Mouse (Mus musculus): ENCODE results near the gene Slc38a9. TPM values are rescaled to one million over a fixed set of nuclear protein-coding genes. Genes with fewer than 3 reads are reported as not detected.

Gene Slc38a9
- polyA plus RNA-seq, 1 experiment from 2014 or later: 21.0 TPM

DNA sequence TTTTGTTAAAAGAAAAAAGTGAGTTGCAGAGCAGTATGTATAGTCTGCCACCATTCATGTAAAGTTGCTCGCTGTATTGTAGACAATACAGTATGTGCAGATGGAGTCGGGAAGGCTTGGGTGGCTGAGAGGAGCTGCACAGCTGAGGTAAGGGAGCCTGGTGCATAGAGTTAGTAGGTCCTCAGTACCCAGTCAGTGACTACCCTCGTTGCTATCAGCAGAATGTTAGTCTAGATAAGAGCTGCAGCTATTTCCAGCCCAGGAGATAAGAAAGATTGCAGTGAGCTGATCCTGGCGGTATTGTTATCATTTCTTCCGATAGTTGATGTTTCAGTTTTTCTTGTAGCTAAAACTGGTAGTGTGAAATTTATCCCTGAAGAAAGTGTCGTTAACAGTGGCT is 12.2 kb downstream of the Slc38a9 start:
- H3K4me2 ChIP-seq (replicated peaks): no peak overlapping the region
- no peak overlapping the region for H3K4me3 ChIP-seq (replicated peaks; ENCODE audit: low read length)
- 87% methylated on average over 6 of the region's 6 CpGs for WGBS
- H3K9ac ChIP-seq: no peak overlapping the region
- peaks cover 40% of the 10 kb centered on the region for H3K36me3 ChIP-seq (replicated peaks; ENCODE audit: control insufficient read depth, insufficient read depth)
- ATAC-seq (ENCODE audit: low FRiP score): no peak
- no peaks in the 10 kb centered on the region for H3K4me1 ChIP-seq (replicated peaks; ENCODE audit: control insufficient read depth, insufficient read depth, low read length)
- no peaks in the 10 kb centered on the region for H3K27me3 ChIP-seq (ENCODE audit: control insufficient read depth, insufficient read depth, low read length)
- no peaks in the 10 kb centered on the region for H3K9me3 ChIP-seq (ENCODE audit: control insufficient read depth, low read length)
- no peak for DNase-seq (ENCODE audit: low spot score)
- H3K27ac ChIP-seq: no peak overlapping the region

DNA sequence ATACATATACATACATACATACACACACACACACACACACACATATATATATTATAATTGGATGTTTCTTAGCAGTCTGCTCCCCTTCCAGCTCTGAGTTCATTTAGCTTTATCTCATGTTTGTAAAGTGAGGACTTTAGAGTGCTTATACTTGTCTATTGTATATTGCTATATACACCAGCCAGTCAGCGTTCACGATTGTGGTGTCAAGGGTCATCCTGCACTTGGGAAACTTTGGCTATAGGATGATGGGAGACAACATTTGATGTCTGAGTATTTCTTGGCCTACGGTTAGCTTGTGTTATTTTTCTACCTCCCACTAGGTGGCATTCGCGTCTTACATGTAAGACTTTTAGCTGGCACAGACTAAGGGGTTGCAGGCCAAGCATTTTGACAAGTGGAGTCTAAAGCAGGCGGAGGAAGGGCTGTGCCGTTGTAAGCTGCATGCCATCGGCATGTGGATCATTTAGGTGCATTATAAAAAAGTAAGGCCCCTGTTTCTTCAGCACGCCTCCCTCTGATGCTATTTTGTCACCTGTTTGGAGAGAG is 13.4 kb downstream of the Slc38a9 start:
- H3K27me3 ChIP-seq (ENCODE audit: control insufficient read depth, insufficient read depth, low read length): no peaks in the 10 kb centered on the region

DNA sequence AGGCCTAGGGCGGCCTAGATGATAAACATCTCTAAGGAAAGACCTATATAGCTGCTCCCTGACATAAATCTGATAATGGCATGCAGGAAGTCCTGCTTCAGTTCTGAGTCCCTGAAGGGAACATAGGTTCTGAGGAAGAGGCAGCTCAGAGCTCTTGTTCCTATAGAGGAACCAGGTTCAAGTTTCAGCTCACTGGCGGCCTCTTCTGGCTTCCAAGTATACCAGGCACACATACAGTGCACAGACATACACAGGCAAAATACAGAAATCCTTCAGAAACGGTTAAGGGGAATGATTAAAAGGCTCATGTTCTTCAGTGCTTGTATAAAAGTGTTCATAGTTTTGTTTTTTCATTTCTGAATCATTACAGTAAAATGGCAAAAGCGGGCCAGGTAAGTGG is 17.6 kb downstream of the Slc38a9 start:
- WGBS: 94% methylated on average over 4 of the region's 4 CpGs
- Histone ChIP-seq H3K27me3 (ENCODE audit: control insufficient read depth, insufficient read depth, low read length) (no peaks in the 10 kb centered on the region), H3K9ac (no peak overlapping the region), H3K9me3 (ENCODE audit: control insufficient read depth, low read length) (no peaks in the 10 kb centered on the region), H3K27ac (no peak overlapping the region), H3K4me1 (replicated peaks; ENCODE audit: control insufficient read depth, insufficient read depth, low read length) (no peaks in the 10 kb centered on the region), H3K36me3 (replicated peaks; ENCODE audit: control insufficient read depth, insufficient read depth) (peaks cover 10% of the 10 kb centered on the region; the same call in 1 of the 2 replicates), H3K4me2 (replicated peaks) (no peak overlapping the region), H3K4me3 (replicated peaks; ENCODE audit: low read length) (no peak overlapping the region)
- ATAC-seq (ENCODE audit: low FRiP score) (no peak), DNase-seq (ENCODE audit: low spot score) (no peak)

More for the DNA sequence above, 13.4 kb downstream of the Slc38a9 start:
- WGBS: 15% methylated on average over 9 of the region's 9 CpGs
- ATAC-seq (ENCODE audit: low FRiP score): peak; percentile 76; the same call in 1 of the 2 replicates
- Histone ChIP-seq H3K27ac (no peak overlapping the region), H3K4me3 (replicated peaks; ENCODE audit: low read length) (no peak overlapping the region), H3K9me3 (ENCODE audit: control insufficient read depth, low read length) (no peaks in the 10 kb centered on the region), H3K9ac (no peak overlapping the region), H3K4me1 (replicated peaks; ENCODE audit: control insufficient read depth, insufficient read depth, low read length) (no peaks in the 10 kb centered on the region), H3K4me2 (replicated peaks) (no peak overlapping the region), H3K36me3 (replicated peaks; ENCODE audit: control insufficient read depth, insufficient read depth) (peaks cover 44% of the 10 kb centered on the region)
- DNase-seq (ENCODE audit: low spot score): peak; percentile 88

DNA sequence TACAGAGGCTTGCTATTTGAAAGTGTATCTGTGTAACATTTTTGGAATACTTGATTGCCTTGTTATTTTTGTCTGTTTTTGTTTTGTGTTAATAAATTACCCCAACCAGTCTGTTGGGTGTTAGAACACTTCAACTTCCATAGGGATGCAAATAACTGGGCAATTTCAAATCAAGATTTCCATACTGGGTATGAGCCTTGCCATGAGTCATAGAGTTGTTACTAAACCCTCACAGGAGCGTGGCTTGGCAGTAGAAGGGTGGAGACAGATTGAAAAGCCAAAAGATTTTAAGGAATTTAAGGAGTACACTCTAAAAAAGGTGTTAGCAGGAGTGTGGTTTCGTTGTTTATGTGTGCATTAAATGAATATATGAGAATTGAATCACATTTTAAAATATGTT is 22.8 kb downstream of the Slc38a9 start:
- Histone ChIP-seq H3K4me1 (replicated peaks; ENCODE audit: control insufficient read depth, insufficient read depth, low read length) (no peaks in the 10 kb centered on the region), H3K27me3 (ENCODE audit: control insufficient read depth, insufficient read depth, low read length) (no peaks in the 10 kb centered on the region), H3K4me3 (replicated peaks; ENCODE audit: low read length) (no peak overlapping the region), H3K9ac (no peak overlapping the region), H3K36me3 (replicated peaks; ENCODE audit: control insufficient read depth, insufficient read depth) (peaks cover 10% of the 10 kb centered on the region), H3K4me2 (replicated peaks) (no peak overlapping the region), H3K9me3 (ENCODE audit: control insufficient read depth, low read length) (no peaks in the 10 kb centered on the region), H3K27ac (no peak overlapping the region)
- no peak for ATAC-seq (ENCODE audit: low FRiP score)
- no peak for DNase-seq (ENCODE audit: low spot score)
- 82% methylated on average over 2 of the region's 2 CpGs for WGBS

DNA sequence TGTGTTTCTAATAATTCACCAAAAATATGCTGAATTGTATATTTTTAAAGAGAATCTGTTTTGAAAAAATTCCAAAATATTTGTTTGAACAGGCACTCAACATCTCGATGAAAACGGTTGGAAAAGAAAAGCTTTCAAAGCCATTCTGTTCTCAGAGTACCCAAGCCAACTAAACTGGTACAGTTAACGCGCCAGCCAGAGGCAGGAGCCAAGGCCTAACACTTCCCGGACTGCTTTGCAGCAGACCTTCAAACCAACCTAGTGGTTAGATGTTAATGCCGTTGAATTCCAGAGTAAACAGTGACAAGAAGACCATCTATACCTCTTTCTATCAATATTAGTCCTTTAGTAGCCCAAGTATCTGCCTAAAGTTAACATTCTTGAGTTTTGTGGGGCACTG is 23.4 kb downstream of the Slc38a9 start:
- WGBS: 86% methylated on average over 6 of the region's 6 CpGs
- H3K4me2 ChIP-seq (replicated peaks): no peak overlapping the region

DNA sequence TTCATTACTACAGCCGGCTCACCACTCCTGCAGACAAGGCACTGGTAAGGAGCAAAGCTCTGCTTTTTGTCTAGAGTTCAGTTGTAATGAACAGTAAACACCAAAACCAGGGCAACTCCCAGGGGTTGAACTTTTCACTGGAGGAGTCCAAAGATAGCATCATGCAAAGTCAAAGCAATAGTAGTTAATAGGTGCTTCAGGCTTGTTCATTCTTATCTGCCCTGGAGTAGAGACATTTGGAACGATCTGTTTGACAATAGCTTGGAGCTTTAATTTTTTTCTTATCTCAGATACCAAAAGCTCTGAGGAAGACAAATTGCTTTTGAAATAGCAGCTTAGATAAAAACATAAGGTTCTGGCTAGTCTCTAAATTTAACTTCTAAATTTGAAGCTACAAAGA is 25.6 kb downstream of the Slc38a9 start:
- no peaks in the 10 kb centered on the region for H3K4me1 ChIP-seq (replicated peaks; ENCODE audit: control insufficient read depth, insufficient read depth, low read length)
- peaks cover 29% of the 10 kb centered on the region for H3K36me3 ChIP-seq (replicated peaks; ENCODE audit: control insufficient read depth, insufficient read depth)
- no peak overlapping the region for H3K4me2 ChIP-seq (replicated peaks)
- no peaks in the 10 kb centered on the region for H3K27me3 ChIP-seq (ENCODE audit: control insufficient read depth, insufficient read depth, low read length)
- ATAC-seq (ENCODE audit: low FRiP score): no peak
- no peaks in the 10 kb centered on the region for H3K9me3 ChIP-seq (ENCODE audit: control insufficient read depth, low read length)
- WGBS: 86% methylated on average over 2 of the region's 2 CpGs
- DNase-seq (ENCODE audit: low spot score): no peak
- H3K4me3 ChIP-seq (replicated peaks; ENCODE audit: low read length): no peak overlapping the region
- H3K27ac ChIP-seq: no peak overlapping the region
- H3K9ac ChIP-seq: no peak overlapping the region

More for the DNA sequence above, 23.4 kb downstream of the Slc38a9 start:
- no peak overlapping the region for H3K27ac ChIP-seq
- H3K9me3 ChIP-seq (ENCODE audit: control insufficient read depth, low read length): no peaks in the 10 kb centered on the region
- no peaks in the 10 kb centered on the region for H3K4me1 ChIP-seq (replicated peaks; ENCODE audit: control insufficient read depth, insufficient read depth, low read length)
- ATAC-seq (ENCODE audit: low FRiP score): no peak
- no peaks in the 10 kb centered on the region for H3K27me3 ChIP-seq (ENCODE audit: control insufficient read depth, insufficient read depth, low read length)
- H3K36me3 ChIP-seq (replicated peaks; ENCODE audit: control insufficient read depth, insufficient read depth): peaks cover 12% of the 10 kb centered on the region
- no peak overlapping the region for H3K4me3 ChIP-seq (replicated peaks; ENCODE audit: low read length)
- no peak overlapping the region for H3K9ac ChIP-seq
- DNase-seq (ENCODE audit: low spot score): no peak

DNA sequence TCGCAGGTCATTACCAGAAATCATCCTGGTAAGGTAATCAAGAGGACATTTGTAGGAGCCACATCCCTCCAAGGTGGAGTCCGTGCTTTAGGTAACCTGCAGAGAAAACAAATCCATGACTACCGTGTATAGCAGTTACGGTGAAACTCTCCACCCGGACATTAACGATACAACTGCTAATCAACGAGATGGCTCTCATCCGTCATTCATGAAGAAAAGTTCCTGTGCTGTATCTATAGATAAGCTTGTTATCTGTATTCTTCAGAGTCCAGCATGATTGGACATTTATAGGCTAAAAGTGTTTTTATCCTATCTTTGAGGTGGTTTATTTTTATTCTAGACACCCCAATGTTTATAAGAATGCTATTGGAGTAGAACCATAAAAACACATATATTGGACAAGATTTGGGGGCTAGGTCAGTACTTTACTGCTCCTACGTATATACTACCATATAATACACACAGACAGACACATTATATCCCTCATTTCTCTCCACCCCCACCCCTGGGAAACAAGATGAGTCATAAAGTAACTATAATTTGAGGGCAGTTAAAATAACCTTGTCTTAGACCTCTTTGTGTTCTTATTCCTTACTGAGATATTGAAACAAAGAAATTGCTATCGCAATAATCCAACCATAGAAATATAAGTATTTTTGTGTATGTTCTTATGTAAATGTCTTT is 32.5 kb downstream of the Slc38a9 start:
- Histone ChIP-seq H3K4me3 (replicated peaks; ENCODE audit: low read length) (no peak overlapping the region), H3K9ac (no peak overlapping the region), H3K4me2 (replicated peaks) (no peak overlapping the region), H3K27me3 (ENCODE audit: control insufficient read depth, insufficient read depth, low read length) (no peaks in the 10 kb centered on the region), H3K4me1 (replicated peaks; ENCODE audit: control insufficient read depth, insufficient read depth, low read length) (no peaks in the 10 kb centered on the region), H3K9me3 (ENCODE audit: control insufficient read depth, low read length) (peaks cover 4% of the 10 kb centered on the region; the same call in 1 of the 2 replicates), H3K36me3 (replicated peaks; ENCODE audit: control insufficient read depth, insufficient read depth) (peaks cover 51% of the 10 kb centered on the region), H3K27ac (no peak overlapping the region)
- ATAC-seq (ENCODE audit: low FRiP score): no peak
- no peak for DNase-seq (ENCODE audit: low spot score)
- WGBS: 96% methylated on average over 10 of the region's 10 CpGs

DNA sequence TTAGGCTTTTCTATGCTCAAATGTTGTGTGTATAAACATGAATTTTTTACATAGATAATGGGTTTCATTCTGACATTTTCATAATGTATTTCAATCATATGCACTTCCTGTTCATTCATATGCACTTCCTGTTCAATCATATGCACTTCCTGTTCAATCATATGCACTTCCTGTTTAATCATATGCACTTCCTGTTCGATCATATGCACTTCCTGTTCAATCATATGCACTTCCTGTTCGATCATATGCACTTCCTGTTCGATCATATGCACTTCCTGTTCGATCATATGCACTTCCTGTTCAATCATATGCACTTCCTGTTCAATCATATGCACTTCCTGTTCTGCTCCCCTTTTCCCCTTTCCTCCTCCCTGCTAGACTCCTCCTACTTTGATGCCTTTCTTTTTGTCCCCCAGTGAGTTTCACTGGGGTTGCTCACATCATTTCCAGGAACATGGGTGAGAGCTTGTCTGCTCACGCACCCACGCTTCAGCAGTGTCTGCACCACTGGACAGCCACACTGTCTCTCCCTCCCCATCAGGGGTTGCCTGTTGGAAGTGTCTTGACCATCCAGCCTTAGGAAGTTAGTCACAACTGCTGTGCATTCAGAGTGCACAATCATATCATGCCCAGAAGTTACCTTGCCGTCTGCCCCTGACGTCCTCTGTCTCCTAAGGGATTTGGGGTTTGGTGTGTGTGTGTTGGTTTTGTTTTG is 35.1 kb downstream of the Slc38a9 start:
- 96% methylated on average over 8 of the region's 8 CpGs for WGBS
- ATAC-seq (ENCODE audit: low FRiP score) (no peak; the same call in 1 of the 2 replicates), DNase-seq (ENCODE audit: low spot score) (peak; percentile 36)

DNA sequence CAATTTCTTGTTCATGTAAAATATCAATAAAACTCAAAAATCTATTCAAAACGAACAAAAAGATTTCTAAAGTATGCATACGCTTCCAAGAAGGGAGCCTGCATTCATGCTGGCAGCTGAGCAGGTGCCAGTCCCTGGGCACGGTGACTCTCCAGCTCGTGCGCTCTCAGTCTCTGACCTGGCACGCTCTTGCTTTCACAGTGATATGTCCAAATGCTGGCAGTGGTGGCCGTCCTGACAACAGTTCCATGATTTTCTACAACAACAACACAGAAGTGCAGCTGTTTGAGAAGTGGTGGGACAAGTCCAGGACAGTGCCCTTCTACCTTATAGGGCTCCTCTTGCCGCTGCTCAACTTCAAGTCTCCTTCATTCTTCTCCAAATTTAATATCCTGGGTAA is 40.7 kb downstream of the Slc38a9 start:
- peaks cover 40% of the 10 kb centered on the region for H3K36me3 ChIP-seq (replicated peaks; ENCODE audit: control insufficient read depth, insufficient read depth)
- WGBS: 87% methylated on average over 8 of the region's 8 CpGs
- no peaks in the 10 kb centered on the region for H3K4me1 ChIP-seq (replicated peaks; ENCODE audit: control insufficient read depth, insufficient read depth, low read length)
- H3K9me3 ChIP-seq (ENCODE audit: control insufficient read depth, low read length): no peaks in the 10 kb centered on the region
- no peak overlapping the region for H3K4me3 ChIP-seq (replicated peaks; ENCODE audit: low read length)
- no peak overlapping the region for H3K27ac ChIP-seq
- no peak for DNase-seq (ENCODE audit: low spot score)
- no peak overlapping the region for H3K4me2 ChIP-seq (replicated peaks)
- no peak overlapping the region for H3K9ac ChIP-seq
- no peak for ATAC-seq (ENCODE audit: low FRiP score)
- H3K27me3 ChIP-seq (ENCODE audit: control insufficient read depth, insufficient read depth, low read length): no peaks in the 10 kb centered on the region

More for the DNA sequence above, 35.1 kb downstream of the Slc38a9 start:
- H3K9ac ChIP-seq: no peak overlapping the region
- no peaks in the 10 kb centered on the region for H3K27me3 ChIP-seq (ENCODE audit: control insufficient read depth, insufficient read depth, low read length)
- no peak overlapping the region for H3K27ac ChIP-seq
- H3K36me3 ChIP-seq (replicated peaks; ENCODE audit: control insufficient read depth, insufficient read depth): peaks cover 50% of the 10 kb centered on the region
- H3K4me1 ChIP-seq (replicated peaks; ENCODE audit: control insufficient read depth, insufficient read depth, low read length): no peaks in the 10 kb centered on the region
- peaks cover 4% of the 10 kb centered on the region; the same call in 1 of the 2 replicates for H3K9me3 ChIP-seq (ENCODE audit: control insufficient read depth, low read length)
- H3K4me2 ChIP-seq (replicated peaks): no peak overlapping the region
- no peak overlapping the region for H3K4me3 ChIP-seq (replicated peaks; ENCODE audit: low read length)

Measured in hindbrain, embryonic 14.5 days (tissue).